Mouse (Mus musculus) heart, adult 2 months (tissue): ENCODE measurements around the gene Hapln1. TPM values are rescaled to one million over a fixed set of nuclear protein-coding genes. Genes with fewer than 3 reads are reported as not detected.

Experiments used
- DNase-seq, 2 experiments: peaks; one replicate each; pipeline ENCODE4 v3.0.0; 2021
- H3K27ac ChIP-seq: fragments of 200-600 bp; 2 replicates; pipeline ENCODE4 v1.8.1; 2022
- H3K27me3 ChIP-seq: fragments of 200-500 bp; 2 replicates; pipeline ENCODE4 v1.6.1; 2012; ENCODE audit warnings: mild to moderate bottlenecking, low read length, inconsistent platforms, mixed read lengths; ENCODE audit not compliant: control insufficient read depth, insufficient read depth
- H3K36me3 ChIP-seq: fragments of 200-500 bp; 2 replicates; pipeline ENCODE4 v1.6.1; 2012; ENCODE audit warnings: low read length, inconsistent platforms; ENCODE audit not compliant: control insufficient read depth, insufficient read depth
- H3K4me1 ChIP-seq: fragments of 200-500 bp; 2 replicates; pipeline ENCODE4 v1.6.1; 2011; ENCODE audit warnings: low read length; ENCODE audit not compliant: control insufficient read depth, insufficient read depth
- H3K4me3 ChIP-seq: fragments of 200-600 bp; 2 replicates; pipeline ENCODE4 v1.8.1; 2022
- H3K79me2 ChIP-seq: fragments of 200-500 bp; replicated peaks from 2 replicates; pipeline ENCODE4 v1.6.1; 2012; ENCODE audit warnings: mild to moderate bottlenecking, inconsistent platforms, low read length, moderate library complexity, mixed read lengths; ENCODE audit not compliant: control insufficient read depth, insufficient read depth
- H3K9ac ChIP-seq: fragments of 200-500 bp; 2 replicates; pipeline ENCODE4 v1.6.1; 2012; ENCODE audit warnings: low read depth, mild to moderate bottlenecking, control low read depth, inconsistent platforms, low read length, mixed read lengths
- CTCF ChIP-seq: fragments of 200-600 bp; IDR thresholded peaks from 2 replicates; pipeline ENCODE4 v1.8.1; 2022; ENCODE audit warnings: antibody characterized with exemption, mild to moderate bottlenecking, moderate library complexity
- EP300 ChIP-seq: fragments of 200-500 bp; IDR thresholded peaks from 2 replicates; pipeline ENCODE4 v1.6.1; 2011; ENCODE audit warnings: low read depth, low read length, control low read depth; ENCODE audit not compliant: insufficient read depth
- POLR2A ChIP-seq: fragments of 200-500 bp; IDR thresholded peaks from 2 replicates; pipeline ENCODE4 v1.6.1; 2011; ENCODE audit warnings: mild to moderate bottlenecking, low read depth, low read length, control low read depth; ENCODE audit not compliant: insufficient read depth
- WGBS: fragments of 180-500 bp; shearing (Covaris S2); methylation state at CpG from one replicate; pipeline ENCODE4 v1.1.7; 2018; 5-methylcytosine and 5-hydroxymethylcytosine counted together
- intact Hi-C: fragments of 180-260 bp; cut with DNase I; formaldehyde crosslinking; loops from one replicate; pipeline ENCODE4 v1.15.1; 2025
- long read RNA-seq: library from polyadenylated mRNA; stranded (forward); transcript quantifications from one replicate; pipeline ENCODE4 v2.0.0, GENCODE M21; 2021
- polyA plus RNA-seq: library from polyadenylated mRNA; depleted of rRNA; stranded (reverse); fragments of >200 nt; gene quantifications from 2 replicates; pipeline ENCODE4 v1.2.3, GENCODE M21; 2012; rRNA removed
- total RNA-seq, 2 experiments: library from RNA; stranded (reverse); gene quantifications; 2 replicates each; pipeline ENCODE4 v1.2.3; 2021

Hapln1 gene
- under 1 TPM; 0.26 to 0.30 TPM for total RNA-seq
- polyA plus RNA-seq, result 0.18 and 0.27 TPM in 2 replicates
- long read RNA-seq, result 0 reads

DNA sequence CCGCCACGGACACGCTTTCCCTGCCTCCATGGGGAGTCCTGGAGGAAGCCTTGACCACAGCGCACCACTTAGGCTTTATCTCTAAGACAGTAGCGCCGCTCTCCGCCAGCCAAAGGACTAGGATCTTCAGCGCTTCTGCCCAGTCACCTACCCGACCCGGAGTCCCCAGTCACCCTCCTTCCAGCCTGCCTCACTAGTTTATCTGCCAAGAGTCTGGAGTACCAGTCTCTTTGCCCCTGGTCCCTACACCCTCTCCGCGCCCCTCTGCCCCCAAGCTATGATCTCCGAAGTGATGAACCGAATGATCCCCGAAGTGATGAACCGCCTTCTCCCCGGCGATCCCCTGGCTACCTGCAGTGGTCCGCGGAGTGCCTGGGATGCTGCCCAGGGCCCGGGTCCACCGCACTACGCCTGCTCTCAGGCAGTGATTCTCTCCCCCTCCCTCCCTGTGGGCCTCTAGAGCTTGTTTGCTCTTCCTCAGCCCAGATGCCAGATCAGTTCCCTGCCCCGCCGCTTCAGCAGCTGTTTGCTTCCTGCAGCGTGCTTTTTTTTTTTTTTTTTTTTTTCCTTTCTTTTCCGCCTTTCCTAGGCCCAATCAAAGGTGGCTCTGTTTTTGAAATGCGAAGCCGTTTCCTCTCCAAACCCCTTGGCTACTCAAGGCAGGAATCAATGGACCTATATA lies at the start of gene Hapln1:
Gene Hapln1, plus strand, starts transcription at position 592 of the 682 bp plus-strand sequence.
- intact Hi-C loops, result no loop called here
- no peak within 1 kb of the TSS for H3K9ac ChIP-seq

GRCm38 (mm10) chr13:89493169-89493568 lies 46.4 kb upstream of the Hapln1 start:
- H3K27me3 ChIP-seq, result no peaks in the 10 kb centered on the region
- no peak overlapping the region for H3K27ac ChIP-seq
- H3K4me1 ChIP-seq, result no peaks in the 10 kb centered on the region
- no peaks in the 10 kb centered on the region for H3K36me3 ChIP-seq
- no peak overlapping the region for H3K9ac ChIP-seq
- no peaks in the 10 kb centered on the region for H3K79me2 ChIP-seq
- no peak overlapping the region for H3K4me3 ChIP-seq
- intact Hi-C loops, result no loop called here
- DNase-seq, result no peak
- TF ChIP-seq EP300 (no peak), CTCF (no peak), POLR2A (no peak)

More for the DNA sequence above, at the start of gene Hapln1:
- DNase-seq, result peak in 1 of 2 experiments; percentile 3
- 1% methylated on average over 29 of the region's 29 CpGs for WGBS
- no peaks in the 10 kb centered on the region for H3K36me3 ChIP-seq
- H3K4me1 ChIP-seq, result no peaks in the 10 kb centered on the region
- 0 out of 2 replicates have a peak, but pooled peaks cover 2% of the 10 kb centered on the region for H3K27me3 ChIP-seq
- peak within 1 kb of the TSS; percentile 44; the same call in 1 of the 2 replicates for H3K4me3 ChIP-seq
- H3K79me2 ChIP-seq, result no peaks in the 10 kb centered on the region
- H3K27ac ChIP-seq, result no peak within 1 kb of the TSS
- no peak for TF ChIP-seq POLR2A
- TF ChIP-seq EP300, result no peak
- no peak for TF ChIP-seq CTCF

- Histone ChIP-seq H3K36me3 (no peaks in the 10 kb centered on the region), H3K79me2 (no peaks in the 10 kb centered on the region), H3K9ac (no peak overlapping the region), H3K27ac (no peak overlapping the region), H3K4me1 (no peaks in the 10 kb centered on the region), H3K4me3 (no peak overlapping the region), H3K27me3 (no peaks in the 10 kb centered on the region)
- no peak for DNase-seq
- intact Hi-C loops, result no loop called here
- 53% methylated on average over 6 of the region's 6 CpGs for WGBS
- TF ChIP-seq POLR2A (no peak), CTCF (no peak), EP300 (no peak)
Observed at GRCm38 (mm10) chr13:89493678-89494077, 45.9 kb upstream of the Hapln1 start.

DNA sequence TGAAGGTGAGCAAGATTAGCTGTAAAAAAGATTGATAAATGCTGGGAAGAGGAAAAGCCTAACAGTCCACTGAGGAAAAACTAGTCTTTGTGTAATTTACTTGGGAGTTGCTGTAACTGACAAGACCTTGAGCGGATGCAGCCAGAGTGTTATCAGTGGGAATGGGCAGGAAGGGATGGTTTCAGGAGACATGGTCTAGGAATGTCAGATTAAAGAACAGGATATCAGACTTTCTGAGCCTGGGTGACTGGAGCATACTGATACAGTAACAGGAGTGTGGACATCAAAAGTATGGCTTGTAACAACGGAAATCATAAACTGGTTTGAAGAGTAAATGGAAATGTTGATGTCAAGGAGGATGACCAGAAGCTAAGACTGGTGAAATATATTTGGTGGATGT lies 43.0 kb upstream of the Hapln1 start:
- 30% methylated on average over 2 of the region's 2 CpGs for WGBS
- Histone ChIP-seq H3K36me3 (no peaks in the 10 kb centered on the region), H3K27me3 (no peaks in the 10 kb centered on the region), H3K79me2 (no peaks in the 10 kb centered on the region), H3K4me3 (no peak overlapping the region), H3K9ac (no peak overlapping the region), H3K27ac (no peak overlapping the region), H3K4me1 (no peaks in the 10 kb centered on the region)
- intact Hi-C loops, result no loop called here
- DNase-seq, result no peak
- no peak for TF ChIP-seq POLR2A
- TF ChIP-seq EP300, result no peak
- TF ChIP-seq CTCF, result no peak

- no peaks in the 10 kb centered on the region for H3K79me2 ChIP-seq
- no peak overlapping the region for H3K4me3 ChIP-seq
- H3K27me3 ChIP-seq, result no peaks in the 10 kb centered on the region
- TF ChIP-seq POLR2A (no peak), CTCF (no peak), EP300 (no peak)
- no peak for DNase-seq
- H3K36me3 ChIP-seq, result no peaks in the 10 kb centered on the region
- H3K4me1 ChIP-seq, result no peaks in the 10 kb centered on the region
- no peak overlapping the region for H3K27ac ChIP-seq
- intact Hi-C loops, result no loop called here
- H3K9ac ChIP-seq, result no peak overlapping the region
- 65% methylated on average over 1 of the region's 1 CpGs for WGBS
Observed at GRCm38 (mm10) chr13:89499419-89499818, 40.2 kb upstream of the Hapln1 start.

GRCm38 (mm10) chr13:89521507-89521908 lies 18.1 kb upstream of the Hapln1 start:
- no peak overlapping the region for H3K27ac ChIP-seq
- no peak for TF ChIP-seq POLR2A
- no peak for TF ChIP-seq EP300
- TF ChIP-seq CTCF, result no peak
- no peaks in the 10 kb centered on the region for H3K36me3 ChIP-seq
- intact Hi-C loops, result no loop called here
- H3K4me3 ChIP-seq, result no peak overlapping the region
- H3K9ac ChIP-seq, result no peak overlapping the region
- H3K27me3 ChIP-seq, result no peaks in the 10 kb centered on the region
- H3K79me2 ChIP-seq, result no peaks in the 10 kb centered on the region
- no peaks in the 10 kb centered on the region for H3K4me1 ChIP-seq
- DNase-seq, result no peak
